In genomic region chr4:156091236-156091635, GRCm38 (mm10) we compare ENCODE assay signal across 25 mouse cellular contexts. TPM values are rescaled to one million over a fixed set of nuclear protein-coding genes. Genes with fewer than 3 reads are reported as not detected.
DNase-seq lines count a peak whose midpoint lies in the region; ATAC-seq and TF ChIP-seq lines count a peak whose summit lies in the region.
"Had no signal": no experiment of that assay in that cellular context is flagged by ENCODE, and none has a peak within 500 bp of the region (broad histone marks: within the 10 kb centered on the region; RNA-seq: fewer than 3 reads in every experiment).

No protein-coding gene starts in this region.

- ATAC-seq in liver, embryonic 11.5 days (replicated peaks; ENCODE audit: low FRiP score), result no peak
- peak; percentile 85 for ATAC-seq in liver, embryonic 14.5 days (ENCODE audit: insufficient read depth)
- ATAC-seq in stomach, embryonic 15.5 days (ENCODE audit: insufficient read depth, low FRiP score, low read depth), result peak; percentile 67; the same call in 1 of the 2 replicates
- ATAC-seq: activated CD4-positive, CD25-positive, alpha-beta regulatory T cell, adult 4 months; forebrain, embryonic 15.5 days; Patski had no signal

- H3K36me3 ChIP-seq in liver, embryonic 11.5 days (ENCODE audit: control insufficient read depth, insufficient read depth, low read length), result no peaks in the 10 kb centered on the region
- no peaks in the 10 kb centered on the region for H3K36me3 ChIP-seq in liver, embryonic 14.5 days (replicated peaks; ENCODE audit: control insufficient read depth, insufficient read depth, low read depth)
- H3K36me3 ChIP-seq in stomach, embryonic 15.5 days, result no peaks in the 10 kb centered on the region
- H3K36me3 ChIP-seq: embryonic facial prominence, embryonic 13.5 days; forebrain, embryonic 10.5 days; forebrain, embryonic 15.5 days; heart, embryonic 10.5 days; hindbrain, embryonic 12.5 days had no signal

- H3K27me3 ChIP-seq in liver, embryonic 11.5 days (replicated peaks; ENCODE audit: control insufficient read depth, insufficient read depth, low read length), result no peaks in the 10 kb centered on the region
- H3K27me3 ChIP-seq in liver, embryonic 14.5 days (ENCODE audit: control insufficient read depth, insufficient read depth, low read length), result no peaks in the 10 kb centered on the region
- H3K27me3 ChIP-seq in stomach, embryonic 15.5 days (replicated peaks), result no peaks in the 10 kb centered on the region
- H3K27me3 ChIP-seq: embryonic facial prominence, embryonic 13.5 days; forebrain, embryonic 15.5 days; hindbrain, embryonic 12.5 days; Patski had no signal

- no peaks in the 10 kb centered on the region for H3K4me1 ChIP-seq in liver, embryonic 11.5 days (replicated peaks; ENCODE audit: control insufficient read depth, insufficient read depth, low read length)
- H3K4me1 ChIP-seq in liver, embryonic 14.5 days (replicated peaks; ENCODE audit: control insufficient read depth in 2 of 2, insufficient read depth in 2 of 2, low read length in 1 of 2), result peaks cover 13 to 28% of the 10 kb centered on the region in 2 experiments
- H3K4me1 ChIP-seq in stomach, embryonic 15.5 days, result no peaks in the 10 kb centered on the region
- H3K4me1 ChIP-seq: embryonic facial prominence, embryonic 13.5 days; forebrain, embryonic 10.5 days; forebrain, embryonic 15.5 days; heart, embryonic 10.5 days; hindbrain, embryonic 12.5 days had no signal

- DNase-seq in liver, result peak; percentile 41
- DNase-seq in liver, embryonic 11.5 days (ENCODE audit: low spot score), result no peak
- DNase-seq in liver, embryonic 14.5 days (ENCODE audit: low read depth in 3 of 3, low spot score in 3 of 3), result no peak
- DNase-seq in layer of hippocampus, postnatal 25 days (ENCODE audit: extremely low spot score in 1 of 2, low spot score in 1 of 2), result no peak
- no peak for DNase-seq in kidney, postnatal 36 days
- no peak for DNase-seq in gastrocnemius, postnatal 25 days
- DNase-seq: adrenal gland, postnatal 25 days; cerebellum, adult 18-20 months; cerebellum, adult 9-11 months; cerebellum, postnatal 36 days; heart, adult 18-20 months; heart, postnatal 10 days; heart, postnatal 4 days had no signal

- H3K4me3 ChIP-seq in liver, embryonic 11.5 days (ENCODE audit: low read depth, low read length), result no peak overlapping the region
- H3K4me3 ChIP-seq in liver, embryonic 14.5 days (ENCODE audit: insufficient read depth in 1 of 2, low read depth in 2 of 2, low read length in 2 of 2), result no peak overlapping the region
- no peak overlapping the region for H3K4me3 ChIP-seq in stomach, embryonic 15.5 days (replicated peaks)
- H3K4me3 ChIP-seq: embryonic facial prominence, embryonic 13.5 days; forebrain, embryonic 10.5 days; forebrain, embryonic 15.5 days; heart, embryonic 10.5 days; hindbrain, embryonic 12.5 days had no signal

- H3K27ac ChIP-seq in liver, embryonic 11.5 days (ENCODE audit: low read depth, low read length), result no peak overlapping the region
- no peak overlapping the region for H3K27ac ChIP-seq in liver, embryonic 14.5 days
- H3K27ac ChIP-seq in stomach, embryonic 15.5 days, result no peak overlapping the region
- H3K27ac ChIP-seq: embryonic facial prominence, embryonic 13.5 days; forebrain, embryonic 10.5 days; forebrain, embryonic 15.5 days; heart, embryonic 10.5 days; hindbrain, embryonic 12.5 days had no signal

- no peaks in the 10 kb centered on the region for H3K9me3 ChIP-seq in liver, embryonic 11.5 days (ENCODE audit: control insufficient read depth, low read length)
- no peaks in the 10 kb centered on the region for H3K9me3 ChIP-seq in liver, embryonic 14.5 days (ENCODE audit: control insufficient read depth, low read length)
- no peaks in the 10 kb centered on the region for H3K9me3 ChIP-seq in stomach, embryonic 15.5 days
- H3K9me3 ChIP-seq: embryonic facial prominence, embryonic 13.5 days; forebrain, embryonic 10.5 days; forebrain, embryonic 15.5 days; heart, embryonic 10.5 days; hindbrain, embryonic 12.5 days had no signal

- H3K4me2 ChIP-seq in liver, embryonic 11.5 days, result no peak overlapping the region
- peak overlapping the region; percentile 33; the same call in 1 of the 2 replicates for H3K4me2 ChIP-seq in liver, embryonic 14.5 days (ENCODE audit: low read depth)
- H3K4me2 ChIP-seq in stomach, embryonic 15.5 days, result no peak overlapping the region
- H3K4me2 ChIP-seq: embryonic facial prominence, embryonic 13.5 days; forebrain, embryonic 15.5 days; hindbrain, embryonic 12.5 days had no signal

- TF ChIP-seq CTCF in liver, embryonic 14.5 days (IDR thresholded peaks at IDR 0.05; ENCODE audit: low read depth), result no peak

- WGBS in liver, embryonic 11.5 days, result 62% methylated on average over 1 of the region's 1 CpGs
- WGBS in liver, embryonic 14.5 days (ENCODE audit: insufficient replicate concordance), result 52% methylated on average over 1 of the region's 1 CpGs
- 51% methylated on average over 1 of the region's 1 CpGs for WGBS in stomach, embryonic 15.5 days

- no peak overlapping the region for H3K9ac ChIP-seq in liver, embryonic 11.5 days (ENCODE audit: low read depth, low read length)
- H3K9ac ChIP-seq in liver, embryonic 14.5 days (replicated peaks), result no peak overlapping the region
- H3K9ac ChIP-seq in stomach, embryonic 15.5 days, result no peak overlapping the region
- H3K9ac ChIP-seq: embryonic facial prominence, embryonic 13.5 days; forebrain, embryonic 15.5 days; hindbrain, embryonic 12.5 days had no signal

- TF ChIP-seq EP300 in liver, embryonic 14.5 days (IDR thresholded peaks at IDR 0.05; ENCODE audit: low read depth), result no peak

RNA-seq across cellular contexts. Expression of gene 9430015G10Rik, which starts 18.5 kb away (rescaled TPM):
- polyA plus RNA-seq in liver, embryonic 11.5 days (2014; fragmentation: Nextera tagmentation; extraction: Ambion mirVana), result 34.5 and 39.4 TPM in 2 replicates
- 15.6 and 16.4 TPM in 2 replicates for polyA plus RNA-seq in liver, embryonic 14.5 days (2012; rRNA removed)
- 8.7 and 10.5 TPM in 2 replicates for polyA plus RNA-seq in liver, embryonic 14.5 days (2014; fragmentation: Nextera tagmentation; extraction: Ambion mirVana)
- polyA plus RNA-seq in stomach, embryonic 15.5 days (2015; fragmentation: Nextera tagmentation; extraction: Ambion mirVana), result 27.3 and 29.9 TPM in 2 replicates
- total RNA-seq in layer of hippocampus, postnatal 25 days (2021), result 10 to 100 TPM; 21.6 to 30.3 TPM
- 1 to 10 TPM; 2.2 to 4.3 TPM for total RNA-seq in gastrocnemius, postnatal 25 days (2021)

RNA-seq across cellular contexts. Expression of gene Ttll10, which starts 32.0 kb away (rescaled TPM):
- polyA plus RNA-seq in liver, embryonic 11.5 days (2014; fragmentation: Nextera tagmentation; extraction: Ambion mirVana), result 0.12 and 0.56 TPM in 2 replicates
- 0.42 and 0.71 TPM in 2 replicates for polyA plus RNA-seq in liver, embryonic 14.5 days (2012; rRNA removed)
- polyA plus RNA-seq in liver, embryonic 14.5 days (2014; fragmentation: Nextera tagmentation; extraction: Ambion mirVana), result 0.28 and 0.38 TPM in 2 replicates
- polyA plus RNA-seq in stomach, embryonic 15.5 days (2015; fragmentation: Nextera tagmentation; extraction: Ambion mirVana), result 4.1 and 5.0 TPM in 2 replicates
- under 1 TPM; 0.12 to 0.31 TPM for total RNA-seq in layer of hippocampus, postnatal 25 days (2021)
- total RNA-seq in gastrocnemius, postnatal 25 days (2021), result not detected
- total RNA-seq: gastrocnemius, adult 8-10 months; gastrocnemius, postnatal 4 days; heart, postnatal 10 days; MEL had no signal
- polyA plus RNA-seq: activated CD4-positive, CD25-positive, alpha-beta regulatory T cell, adult 4 months; C2C12; forebrain, embryonic 15.5 days had no signal

RNA-seq across cellular contexts. Expression of gene Rnf223, which starts 39.1 kb away (rescaled TPM):
- 0.16 and 0.30 TPM in 2 replicates for polyA plus RNA-seq in liver, embryonic 11.5 days (2014; fragmentation: Nextera tagmentation; extraction: Ambion mirVana)
- 0.27 and 0.35 TPM in 2 replicates for polyA plus RNA-seq in liver, embryonic 14.5 days (2012; rRNA removed)
- 0.13 TPM in 1 of 2 replicates, not detected in the other for polyA plus RNA-seq in liver, embryonic 14.5 days (2014; fragmentation: Nextera tagmentation; extraction: Ambion mirVana)
- polyA plus RNA-seq in stomach, embryonic 15.5 days (2015; fragmentation: Nextera tagmentation; extraction: Ambion mirVana), result 0.39 and 0.44 TPM in 2 replicates
- total RNA-seq in layer of hippocampus, postnatal 25 days (2021), result under 1 TPM; 0.59 to 0.89 TPM
- not detected for total RNA-seq in gastrocnemius, postnatal 25 days (2021)
- total RNA-seq: gastrocnemius, adult 8-10 months; heart, postnatal 10 days had no signal
